Mouse (Mus musculus): Measurements from ENCODE around the gene 2510009E07Rik. TPM values are rescaled to one million over a fixed set of nuclear protein-coding genes. Genes with fewer than 3 reads are reported as not detected.

2510009E07Rik gene
- polyA plus RNA-seq, 1 experiment from 2014 or later = 28.1 TPM

GRCm38 (mm10) chr16:21724261-21724660 lies 29.8 kb upstream of the 2510009E07Rik start:
- ATAC-seq (ENCODE audit: low FRiP score) = no peak
- WGBS = 96% methylated on average over 1 of the region's 1 CpGs

GRCm38 (mm10) chr16:21719770-21720169 lies 25.3 kb upstream of the 2510009E07Rik start:
- 92% methylated on average over 7 of the region's 7 CpGs for WGBS
- no peak overlapping the region for H3K27ac ChIP-seq (ENCODE audit: low read depth, low read length)
- no peak overlapping the region for H3K4me2 ChIP-seq (replicated peaks; ENCODE audit: low read depth, low read length)
- no peaks in the 10 kb centered on the region for H3K4me1 ChIP-seq (replicated peaks; ENCODE audit: control insufficient read depth, insufficient read depth, low read length)
- ATAC-seq (ENCODE audit: low FRiP score) (no peak), DNase-seq (ENCODE audit: low spot score) (no peak)
- no peak overlapping the region for H3K4me3 ChIP-seq (ENCODE audit: low read depth, low read length)
- no peak overlapping the region for H3K9ac ChIP-seq (ENCODE audit: low read depth, low read length)
- no peaks in the 10 kb centered on the region for H3K36me3 ChIP-seq (ENCODE audit: control insufficient read depth, insufficient read depth, low read length)
- no peaks in the 10 kb centered on the region for H3K27me3 ChIP-seq (ENCODE audit: control insufficient read depth, insufficient read depth, low read length)
- H3K9me3 ChIP-seq (ENCODE audit: control insufficient read depth, low read length) = no peaks in the 10 kb centered on the region

More at GRCm38 (mm10) chr16:21724261-21724660, 29.8 kb upstream of the 2510009E07Rik start:
- H3K27me3 ChIP-seq (ENCODE audit: control insufficient read depth, insufficient read depth, low read length) = no peaks in the 10 kb centered on the region
- H3K9ac ChIP-seq (ENCODE audit: low read depth, low read length) = no peak overlapping the region
- H3K4me2 ChIP-seq (replicated peaks; ENCODE audit: low read depth, low read length) = no peak overlapping the region
- no peaks in the 10 kb centered on the region for H3K9me3 ChIP-seq (ENCODE audit: control insufficient read depth, low read length)
- no peak overlapping the region for H3K4me3 ChIP-seq (ENCODE audit: low read depth, low read length)
- H3K36me3 ChIP-seq (ENCODE audit: control insufficient read depth, insufficient read depth, low read length) = no peaks in the 10 kb centered on the region
- H3K27ac ChIP-seq (ENCODE audit: low read depth, low read length) = no peak overlapping the region
- H3K4me1 ChIP-seq (replicated peaks; ENCODE audit: control insufficient read depth, insufficient read depth, low read length) = no peaks in the 10 kb centered on the region
- DNase-seq (ENCODE audit: low spot score) = no peak

- H3K4me2 ChIP-seq (replicated peaks; ENCODE audit: low read depth, low read length) = no peak overlapping the region
- H3K4me3 ChIP-seq (ENCODE audit: low read depth, low read length) = no peak overlapping the region
- no peak overlapping the region for H3K27ac ChIP-seq (ENCODE audit: low read depth, low read length)
- H3K9me3 ChIP-seq (ENCODE audit: control insufficient read depth, low read length) = no peaks in the 10 kb centered on the region
- WGBS = 88% methylated on average over 10 of the region's 10 CpGs
- DNase-seq (ENCODE audit: low spot score) = no peak
- H3K36me3 ChIP-seq (ENCODE audit: control insufficient read depth, insufficient read depth, low read length) = no peaks in the 10 kb centered on the region
- no peaks in the 10 kb centered on the region for H3K27me3 ChIP-seq (ENCODE audit: control insufficient read depth, insufficient read depth, low read length)
- no peaks in the 10 kb centered on the region for H3K4me1 ChIP-seq (replicated peaks; ENCODE audit: control insufficient read depth, insufficient read depth, low read length)
- ATAC-seq (ENCODE audit: low FRiP score) = no peak
- no peak overlapping the region for H3K9ac ChIP-seq (ENCODE audit: low read depth, low read length)
Measured at GRCm38 (mm10) chr16:21714516-21714915, 20.1 kb upstream of the 2510009E07Rik start.

- ATAC-seq (ENCODE audit: low FRiP score) = no peak
- Histone ChIP-seq H3K27ac (ENCODE audit: low read depth, low read length) (no peak overlapping the region), H3K9ac (ENCODE audit: low read depth, low read length) (no peak overlapping the region), H3K4me2 (replicated peaks; ENCODE audit: low read depth, low read length) (no peak overlapping the region), H3K9me3 (ENCODE audit: control insufficient read depth, low read length) (no peaks in the 10 kb centered on the region), H3K4me1 (replicated peaks; ENCODE audit: control insufficient read depth, insufficient read depth, low read length) (no peaks in the 10 kb centered on the region), H3K27me3 (ENCODE audit: control insufficient read depth, insufficient read depth, low read length) (no peaks in the 10 kb centered on the region), H3K4me3 (ENCODE audit: low read depth, low read length) (no peak overlapping the region), H3K36me3 (ENCODE audit: control insufficient read depth, insufficient read depth, low read length) (no peaks in the 10 kb centered on the region)
- no peak for DNase-seq (ENCODE audit: low spot score)
- 45% methylated on average over 2 of the region's 2 CpGs for WGBS
Measured at GRCm38 (mm10) chr16:21710321-21710720, 15.9 kb upstream of the 2510009E07Rik start.

GRCm38 (mm10) chr16:21704691-21705090 lies 10.2 kb upstream of the 2510009E07Rik start:
- no peaks in the 10 kb centered on the region for H3K4me1 ChIP-seq (replicated peaks; ENCODE audit: control insufficient read depth, insufficient read depth, low read length)
- no peaks in the 10 kb centered on the region for H3K9me3 ChIP-seq (ENCODE audit: control insufficient read depth, low read length)
- no peak overlapping the region for H3K4me3 ChIP-seq (ENCODE audit: low read depth, low read length)
- ATAC-seq (ENCODE audit: low FRiP score) (no peak), DNase-seq (ENCODE audit: low spot score) (no peak)
- no peak overlapping the region for H3K9ac ChIP-seq (ENCODE audit: low read depth, low read length)
- H3K36me3 ChIP-seq (ENCODE audit: control insufficient read depth, insufficient read depth, low read length) = no peaks in the 10 kb centered on the region
- no peak overlapping the region for H3K4me2 ChIP-seq (replicated peaks; ENCODE audit: low read depth, low read length)
- no peaks in the 10 kb centered on the region for H3K27me3 ChIP-seq (ENCODE audit: control insufficient read depth, insufficient read depth, low read length)
- WGBS = 47% methylated on average over 5 of the region's 5 CpGs
- no peak overlapping the region for H3K27ac ChIP-seq (ENCODE audit: low read depth, low read length)

GRCm38 (mm10) chr16:21702314-21702690 lies 7.8 kb upstream of the 2510009E07Rik start:
- Histone ChIP-seq H3K27ac (ENCODE audit: low read depth, low read length) (peak overlapping the region; percentile 60), H3K27me3 (ENCODE audit: control insufficient read depth, insufficient read depth, low read length) (no peaks in the 10 kb centered on the region), H3K4me1 (replicated peaks; ENCODE audit: control insufficient read depth, insufficient read depth, low read length) (no peaks in the 10 kb centered on the region), H3K4me3 (ENCODE audit: low read depth, low read length) (no peak overlapping the region), H3K9ac (ENCODE audit: low read depth, low read length) (no peak overlapping the region), H3K9me3 (ENCODE audit: control insufficient read depth, low read length) (no peaks in the 10 kb centered on the region), H3K4me2 (replicated peaks; ENCODE audit: low read depth, low read length) (no peak overlapping the region), H3K36me3 (ENCODE audit: control insufficient read depth, insufficient read depth, low read length) (no peaks in the 10 kb centered on the region)
- ATAC-seq (ENCODE audit: low FRiP score) (peak; percentile 93), DNase-seq (ENCODE audit: low spot score) (peak; percentile 65)
- WGBS = 5% methylated on average over 3 of the region's 3 CpGs

- H3K4me3 ChIP-seq (ENCODE audit: low read depth, low read length) = no peak overlapping the region
- H3K4me1 ChIP-seq (replicated peaks; ENCODE audit: control insufficient read depth, insufficient read depth, low read length) = no peaks in the 10 kb centered on the region
- DNase-seq (ENCODE audit: low spot score) (peak; percentile 54), ATAC-seq (ENCODE audit: low FRiP score) (peak; percentile 86)
- H3K27ac ChIP-seq (ENCODE audit: low read depth, low read length) = peak overlapping the region; percentile 60
- 9% methylated on average over 10 of the region's 10 CpGs for WGBS
- no peaks in the 10 kb centered on the region for H3K36me3 ChIP-seq (ENCODE audit: control insufficient read depth, insufficient read depth, low read length)
- H3K27me3 ChIP-seq (ENCODE audit: control insufficient read depth, insufficient read depth, low read length) = no peaks in the 10 kb centered on the region
- no peak overlapping the region for H3K4me2 ChIP-seq (replicated peaks; ENCODE audit: low read depth, low read length)
- H3K9me3 ChIP-seq (ENCODE audit: control insufficient read depth, low read length) = no peaks in the 10 kb centered on the region
- H3K9ac ChIP-seq (ENCODE audit: low read depth, low read length) = no peak overlapping the region
Measured at GRCm38 (mm10) chr16:21701611-21702313, 7.3 kb upstream of the 2510009E07Rik start.

- no peaks in the 10 kb centered on the region for H3K27me3 ChIP-seq (ENCODE audit: control insufficient read depth, insufficient read depth, low read length)
- ATAC-seq (ENCODE audit: low FRiP score) (no peak), DNase-seq (ENCODE audit: low spot score) (no peak)
- H3K9me3 ChIP-seq (ENCODE audit: control insufficient read depth, low read length) = no peaks in the 10 kb centered on the region
- H3K9ac ChIP-seq (ENCODE audit: low read depth, low read length) = no peak overlapping the region
- no peaks in the 10 kb centered on the region for H3K36me3 ChIP-seq (ENCODE audit: control insufficient read depth, insufficient read depth, low read length)
- no peak overlapping the region for H3K27ac ChIP-seq (ENCODE audit: low read depth, low read length)
- no peaks in the 10 kb centered on the region for H3K4me1 ChIP-seq (replicated peaks; ENCODE audit: control insufficient read depth, insufficient read depth, low read length)
- 76% methylated on average over 3 of the region's 3 CpGs for WGBS
- no peak overlapping the region for H3K4me3 ChIP-seq (ENCODE audit: low read depth, low read length)
- no peak overlapping the region for H3K4me2 ChIP-seq (replicated peaks; ENCODE audit: low read depth, low read length)
Measured at GRCm38 (mm10) chr16:21698136-21698535, 3.7 kb upstream of the 2510009E07Rik start.

GRCm38 (mm10) chr16:21696946-21697345 lies 2.5 kb upstream of the 2510009E07Rik start:
- Histone ChIP-seq H3K4me1 (replicated peaks; ENCODE audit: control insufficient read depth, insufficient read depth, low read length) (0 out of 2 replicates have a peak, but pooled peaks cover 2% of the 10 kb centered on the region), H3K9me3 (ENCODE audit: control insufficient read depth, low read length) (no peaks in the 10 kb centered on the region), H3K27ac (ENCODE audit: low read depth, low read length) (no peak overlapping the region), H3K4me2 (replicated peaks; ENCODE audit: low read depth, low read length) (no peak overlapping the region), H3K36me3 (ENCODE audit: control insufficient read depth, insufficient read depth, low read length) (no peaks in the 10 kb centered on the region), H3K27me3 (ENCODE audit: control insufficient read depth, insufficient read depth, low read length) (no peaks in the 10 kb centered on the region), H3K9ac (ENCODE audit: low read depth, low read length) (no peak overlapping the region), H3K4me3 (ENCODE audit: low read depth, low read length) (no peak overlapping the region)
- WGBS = 69% methylated on average over 9 of the region's 9 CpGs
- DNase-seq (ENCODE audit: low spot score) (no peak), ATAC-seq (ENCODE audit: low FRiP score) (no peak)

Data from hindbrain, embryonic 11.5 days (tissue).